Mouse (Mus musculus) testis, postnatal 14 days (tissue): Measurements from ENCODE around the gene Gm12216.

Experiments
- DNase-seq: peaks from one replicate; pipeline ENCODE4 v3.0.0; 2021; ENCODE audit warnings: low spot score

Gene Gm12216

GRCm38 (mm10) chr11:53794671-53795557, 64.1 kb downstream of the Gm12216 start:
- DNase-seq: no peak

DNA sequence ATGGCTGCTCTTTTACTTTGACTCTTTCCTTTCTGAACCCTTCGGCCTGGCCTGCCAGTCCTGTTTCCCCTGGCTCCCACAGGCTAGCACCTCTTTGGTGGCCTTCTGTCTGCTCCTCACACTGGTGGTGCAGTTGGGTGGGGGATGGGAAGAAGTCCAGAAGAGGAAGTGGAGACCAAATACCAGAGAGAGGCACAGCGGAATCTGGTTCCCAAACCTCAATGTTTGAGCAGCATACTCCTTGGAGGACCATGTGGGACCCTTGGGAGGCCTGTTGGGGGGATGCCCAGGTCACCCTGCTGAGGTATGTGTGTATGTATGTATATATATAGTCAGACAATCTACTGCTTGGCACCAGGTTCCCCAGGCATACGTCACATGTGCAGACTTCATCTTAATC, 65.0 kb downstream of the Gm12216 start:
- DNase-seq: no peak

DNA sequence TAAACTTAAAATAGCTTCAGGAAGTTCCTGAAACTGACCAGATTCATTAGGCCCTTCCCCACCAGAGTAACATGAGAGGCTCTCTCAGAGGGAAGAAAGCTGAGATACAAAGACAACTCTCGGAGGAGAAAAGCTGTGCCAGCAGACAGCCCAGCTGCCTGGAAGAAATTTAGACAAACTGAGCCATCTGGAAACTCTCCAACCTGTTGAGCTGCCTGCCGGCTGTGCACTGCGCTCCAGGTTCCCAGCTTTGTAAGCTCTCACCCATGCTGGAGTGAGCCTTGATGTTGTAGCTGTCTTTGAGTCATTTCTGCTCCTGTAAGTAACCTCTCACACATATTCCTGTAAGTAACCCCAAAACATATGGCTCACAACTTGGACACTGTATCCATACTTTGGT, 66.1 kb downstream of the Gm12216 start:
- no peak for DNase-seq

DNA sequence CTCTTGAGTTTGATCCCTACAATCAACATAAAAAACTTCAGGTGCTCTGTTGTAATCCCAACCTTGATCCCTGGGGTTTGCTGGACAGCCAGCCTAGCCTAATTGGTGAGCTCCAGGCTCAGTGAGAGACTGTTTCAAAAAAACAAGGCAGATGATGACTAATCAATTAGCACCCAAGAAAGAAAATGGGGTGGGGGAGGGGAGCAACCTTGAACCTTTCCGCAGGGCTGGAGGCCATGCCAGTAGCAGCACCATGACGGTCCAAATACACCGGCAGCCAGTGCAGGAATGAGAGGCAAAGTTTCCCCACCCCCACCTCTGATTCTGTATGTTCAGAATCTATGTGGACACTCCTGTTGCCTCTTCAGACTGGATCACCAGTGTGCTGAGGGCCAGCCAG, 69.8 kb downstream of the Gm12216 start:
- no peak for DNase-seq

DNA sequence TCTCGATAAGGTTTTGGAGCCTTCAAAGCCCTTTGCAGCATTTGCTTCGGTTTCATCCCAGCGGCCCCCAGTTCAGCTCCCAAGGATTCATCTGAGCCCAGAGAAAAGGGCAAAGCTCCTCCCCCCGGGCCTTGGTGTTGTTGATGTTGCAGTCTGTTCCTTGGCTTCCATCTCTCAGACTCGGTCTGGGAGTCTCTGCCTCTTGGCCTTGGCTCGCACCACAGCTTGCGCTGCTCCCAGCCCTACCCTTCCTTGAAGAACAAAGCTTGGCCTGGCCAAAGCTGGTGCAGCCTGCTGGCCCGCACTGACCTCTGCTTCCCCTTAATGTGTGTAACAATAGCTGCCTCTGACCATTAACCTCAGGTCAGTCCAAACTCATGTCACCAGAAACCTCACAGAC, 70.9 kb downstream of the Gm12216 start:
- DNase-seq: peak; percentile 54

- DNase-seq: no peak
Observed at GRCm38 (mm10) chr11:53786058-53787031, 72.7 kb downstream of the Gm12216 start.

DNA sequence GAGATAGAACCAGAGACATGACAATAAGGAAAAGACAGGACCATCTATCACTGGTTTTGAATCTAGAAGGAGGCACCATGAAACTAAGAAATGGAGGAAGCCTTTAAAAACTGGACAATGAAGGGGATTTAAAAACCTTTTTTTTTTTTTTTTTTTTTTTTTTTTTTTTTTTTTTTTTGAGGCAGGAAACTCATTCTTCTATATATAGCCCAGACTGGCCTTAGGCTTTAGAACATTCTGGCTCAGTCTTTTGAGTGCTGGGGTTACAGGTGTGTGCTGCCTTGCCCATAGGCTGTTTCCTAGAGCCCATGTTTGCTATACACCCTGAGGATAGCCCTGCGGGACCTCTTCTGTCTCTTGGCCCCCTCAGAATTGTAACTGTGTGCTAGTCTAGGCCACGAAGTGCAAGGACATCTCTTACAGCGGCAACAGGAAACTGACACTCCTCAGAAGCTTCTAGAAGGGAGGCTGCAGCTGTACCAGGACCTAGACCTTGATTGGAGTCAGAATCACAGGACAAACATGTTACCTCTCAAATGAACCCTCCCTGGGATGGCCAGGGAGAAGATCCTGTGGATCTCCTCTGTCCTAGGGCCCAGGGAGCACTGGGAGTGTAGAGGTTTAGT, 73.6 kb downstream of the Gm12216 start:
- no peak for DNase-seq

DNA sequence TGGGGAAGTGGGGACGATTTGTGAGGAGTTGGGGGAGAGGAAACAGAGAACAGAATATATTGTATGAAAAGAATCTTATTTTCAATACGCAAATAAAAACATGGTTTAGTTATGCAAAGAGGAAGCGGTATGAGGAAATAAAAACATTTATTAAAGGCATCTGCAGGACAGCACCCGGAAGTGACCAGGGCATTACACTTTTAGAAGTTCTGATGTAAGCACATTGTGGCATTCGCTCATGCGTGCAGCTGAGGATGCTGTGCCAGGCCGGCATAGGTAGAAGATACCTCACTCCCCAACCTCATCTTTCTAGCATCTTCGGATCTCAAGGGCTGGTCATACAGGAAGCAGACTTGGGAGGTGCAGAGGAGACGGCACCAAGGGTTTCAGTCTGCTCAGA, 75.8 kb downstream of the Gm12216 start:
- DNase-seq: no peak

DNA sequence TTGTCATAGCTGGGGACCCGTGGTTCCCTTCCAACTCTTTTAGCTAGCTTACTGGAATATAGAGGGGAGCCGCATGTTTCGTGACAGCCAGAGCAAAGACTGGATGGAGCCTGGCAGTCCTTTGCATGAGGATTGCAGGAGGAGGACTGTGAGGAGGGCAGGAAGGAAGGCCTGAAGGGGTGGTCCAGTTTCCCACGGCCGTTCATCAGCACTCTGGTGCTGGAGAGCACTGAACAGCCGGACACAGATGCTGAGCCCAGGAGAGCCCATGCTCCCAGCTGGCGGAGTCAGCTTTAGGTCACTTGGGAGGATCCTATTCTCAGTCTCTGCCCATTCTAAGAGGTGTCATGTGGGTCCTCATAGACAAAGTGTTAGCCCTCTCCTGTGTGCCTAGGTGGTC, 77.1 kb downstream of the Gm12216 start:
- no peak for DNase-seq

GRCm38 (mm10) chr11:53781201-53781775, 77.8 kb downstream of the Gm12216 start:
- no peak for DNase-seq

- no peak for DNase-seq
Observed at GRCm38 (mm10) chr11:53780262-53780661, 78.8 kb downstream of the Gm12216 start.

DNA sequence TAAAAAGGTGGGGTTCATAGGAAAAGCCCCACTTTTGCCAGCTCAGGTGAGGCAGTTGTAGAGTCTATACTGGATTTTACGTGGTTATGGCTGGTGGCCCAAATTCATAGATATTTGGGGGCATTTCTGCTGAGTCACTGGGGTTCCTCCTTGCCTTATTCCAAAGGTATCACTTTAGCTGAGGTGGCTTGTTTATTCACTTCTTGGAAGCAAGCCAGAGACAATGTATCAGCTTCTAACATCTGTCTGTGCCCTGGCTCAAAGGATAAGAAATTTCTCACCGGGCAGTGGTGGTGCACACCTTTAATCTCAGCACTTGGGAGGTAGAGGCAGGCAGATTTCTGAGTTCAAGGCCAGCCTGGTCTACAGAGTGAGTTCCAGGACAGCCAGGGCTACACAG, 79.2 kb downstream of the Gm12216 start:
- no peak for DNase-seq

DNA sequence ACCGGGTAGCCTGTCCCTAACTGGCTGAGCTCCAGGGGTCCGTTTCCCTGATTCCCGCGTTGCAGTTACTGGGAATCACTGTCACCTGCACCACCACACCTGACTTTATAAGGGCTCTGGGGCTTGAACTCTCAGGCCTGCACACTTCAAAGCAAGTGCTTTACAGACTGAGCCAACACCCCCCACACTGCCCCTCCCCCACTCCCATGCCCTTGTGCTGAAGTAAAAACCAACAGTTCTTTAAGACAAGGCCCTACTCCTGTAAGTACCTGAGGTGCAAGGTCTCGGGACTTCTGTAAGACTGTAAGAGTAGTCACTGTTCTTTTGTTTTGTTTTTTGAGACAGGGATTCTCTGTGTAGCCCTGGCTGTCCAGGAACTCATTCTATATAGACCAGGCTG, 80.6 kb downstream of the Gm12216 start:
- no peak for DNase-seq

- DNase-seq: no peak
Observed at GRCm38 (mm10) chr11:53777736-53778135, 81.3 kb downstream of the Gm12216 start.

DNA sequence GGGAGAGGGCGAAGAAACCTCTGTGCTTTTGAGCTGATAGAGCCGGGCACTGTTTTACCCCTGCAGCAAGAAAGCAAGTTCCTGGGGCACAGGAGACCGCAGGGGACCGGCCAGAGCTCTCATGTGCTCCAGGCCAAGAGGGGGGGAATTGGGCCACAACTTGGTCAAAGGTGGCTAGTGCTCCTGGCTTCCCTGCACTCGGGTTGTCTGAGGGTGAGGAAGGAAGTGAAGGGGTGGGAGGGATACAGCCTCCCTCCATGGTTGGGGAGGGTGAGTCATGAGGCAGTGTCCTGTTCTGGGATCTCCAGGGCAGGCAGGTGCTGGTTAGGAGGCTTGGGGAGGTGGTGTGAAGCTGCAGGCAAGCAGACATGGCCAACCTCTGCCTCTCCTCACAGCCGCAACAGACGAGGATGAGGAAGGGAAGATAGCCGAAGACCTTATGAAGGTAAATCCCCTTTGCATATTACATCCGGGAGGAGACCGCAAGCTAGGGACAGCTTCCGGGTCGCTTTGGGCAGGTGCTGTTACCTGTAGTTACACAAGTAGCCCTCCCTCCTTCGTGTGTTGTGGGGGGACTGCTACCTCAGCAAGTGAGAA, 84.3 kb downstream of the Gm12216 start:
- no peak for DNase-seq

DNA sequence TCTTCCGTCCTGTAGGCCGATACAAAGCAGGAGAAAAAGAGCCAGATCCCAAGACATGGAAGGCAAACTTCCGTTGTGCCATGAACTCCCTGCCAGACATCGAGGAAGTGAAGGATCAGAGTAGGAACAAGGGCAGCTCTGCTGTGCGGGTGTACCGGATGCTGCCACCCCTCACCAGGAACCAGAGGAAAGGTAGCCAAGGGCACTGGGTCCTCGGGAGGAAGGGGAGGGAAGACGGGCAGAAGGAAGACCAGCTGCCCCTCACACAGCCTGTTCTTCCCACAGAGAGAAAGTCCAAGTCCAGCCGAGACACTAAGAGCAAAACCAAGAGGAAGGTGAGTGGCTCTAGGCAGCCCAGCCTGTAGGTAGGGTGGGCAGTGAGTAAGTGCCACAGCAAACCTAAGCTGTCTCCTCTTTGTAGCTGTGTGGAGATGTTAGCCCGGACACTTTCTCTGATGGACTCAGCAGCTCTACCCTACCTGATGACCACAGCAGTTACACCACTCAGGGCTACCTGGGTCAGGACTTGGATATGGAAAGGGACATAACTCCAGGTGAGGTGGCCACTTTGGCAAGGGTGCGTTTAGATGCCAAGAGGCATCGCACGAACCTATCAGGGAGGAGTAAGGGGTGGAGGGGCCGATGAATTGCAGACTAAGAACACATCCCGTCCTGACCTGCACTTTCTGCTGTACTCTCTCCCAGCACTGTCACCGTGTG, 85.3 kb downstream of the Gm12216 start:
- DNase-seq: no peak

DNA sequence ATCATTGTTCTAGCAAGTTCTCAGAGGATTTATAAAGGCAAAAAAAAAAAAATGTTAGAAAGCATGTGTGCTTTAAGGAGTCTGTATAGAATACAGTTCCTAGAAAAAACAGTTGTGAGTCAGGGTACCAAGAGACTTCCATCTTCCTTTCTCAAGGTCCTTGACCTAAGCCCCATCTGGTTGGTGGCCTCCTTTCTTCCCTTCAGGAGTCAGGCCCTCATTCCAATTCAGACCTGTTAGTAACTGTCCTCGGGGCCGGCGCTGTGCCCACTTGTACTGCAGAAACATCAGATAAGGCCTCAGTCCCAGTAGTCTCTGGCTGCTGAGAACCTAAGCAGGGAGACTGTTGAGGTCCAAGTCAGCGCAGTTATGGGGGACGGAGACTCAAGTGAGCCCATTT, 86.0 kb downstream of the Gm12216 start, which contains the start of gene Gm17334:
Gm17334 (minus strand) TSS at position 101 of the 400 bp plus-strand sequence.
- DNase-seq: no peak

- DNase-seq: no peak
Observed at GRCm38 (mm10) chr11:53772536-53772935, 86.5 kb downstream of the Gm12216 start.

DNA sequence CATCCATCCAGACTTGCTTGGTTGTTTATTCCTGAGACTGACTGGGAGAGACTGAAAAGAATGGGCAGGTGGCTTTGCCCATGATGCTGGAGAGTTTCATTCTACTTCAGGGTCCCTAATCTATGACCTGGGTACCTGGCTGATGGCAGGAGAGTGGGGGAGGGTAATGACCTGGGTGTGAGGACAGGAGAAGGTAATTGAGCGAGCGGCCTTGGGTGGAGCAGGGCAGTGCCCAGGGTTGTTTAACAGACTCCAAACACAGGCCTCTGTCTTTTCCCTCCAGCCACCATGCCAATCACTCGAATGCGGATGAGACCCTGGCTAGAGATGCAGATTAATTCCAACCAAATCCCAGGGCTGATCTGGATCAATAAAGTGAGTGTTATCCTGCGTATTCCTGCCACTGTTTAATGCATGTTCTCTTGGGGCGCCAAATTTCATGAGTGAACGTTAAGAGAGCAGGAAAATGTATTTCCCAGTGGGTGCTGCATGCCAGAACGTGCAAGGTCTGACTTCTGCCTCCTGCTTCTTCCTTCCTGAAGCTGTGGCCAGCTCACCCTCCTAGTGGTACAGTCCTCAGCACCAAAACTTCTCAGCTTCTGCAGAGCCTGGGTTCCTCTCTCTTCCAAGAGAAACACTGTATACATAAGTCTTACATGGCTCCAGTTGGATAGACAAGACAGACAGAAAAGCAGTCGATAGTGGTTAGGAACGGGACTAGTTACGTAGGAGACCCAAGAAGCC, 87.9 kb downstream of the Gm12216 start:
- no peak for DNase-seq

DNA sequence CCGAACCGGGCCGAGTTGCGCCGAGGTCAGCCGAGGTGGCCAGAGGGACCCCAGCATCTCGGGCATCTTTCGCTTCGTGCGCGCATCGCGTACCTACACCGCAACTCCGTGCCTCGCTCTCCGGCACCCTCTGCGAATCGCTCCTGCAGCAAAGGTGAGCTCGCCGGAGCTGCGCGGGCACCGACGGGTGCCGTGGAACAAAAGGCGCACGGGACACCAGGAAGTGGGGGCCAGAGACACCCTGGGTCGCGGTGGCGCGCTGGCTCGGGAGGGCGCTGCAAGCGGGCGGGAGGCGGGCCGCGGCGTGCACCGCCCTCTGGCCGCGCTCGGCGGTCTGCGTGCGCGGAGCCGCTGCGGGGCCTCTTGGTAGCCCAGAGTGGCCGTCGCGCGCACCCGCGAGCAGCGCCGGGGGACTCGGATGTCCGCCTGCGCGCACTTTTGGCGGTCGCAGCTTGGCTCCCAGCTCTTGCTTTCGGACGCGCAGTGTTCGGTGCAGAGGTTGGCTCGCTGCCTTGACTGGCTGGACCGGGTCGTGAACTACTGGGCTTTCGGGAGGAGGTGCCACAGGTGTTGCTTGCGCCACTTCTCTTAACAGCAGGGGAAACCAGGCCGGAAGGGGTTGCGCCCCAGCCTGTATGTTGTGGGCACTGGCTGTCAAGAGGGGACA, 88.8 kb downstream of the Gm12216 start:
- peak; percentile 57 for DNase-seq
